Mouse (Mus musculus) NIH3T3 (cell line): ENCODE measurements around the gene Brsk1.
A peak's percentile ranks its signal among the peaks of the same experiment; 100 is the strongest.

ENCODE experiments used
- DNase-seq: peaks from one replicate; pipeline ENCODE4 v3.0.0-alpha.2; 2012; ENCODE audit warnings: low read depth

The Brsk1 gene

DNA sequence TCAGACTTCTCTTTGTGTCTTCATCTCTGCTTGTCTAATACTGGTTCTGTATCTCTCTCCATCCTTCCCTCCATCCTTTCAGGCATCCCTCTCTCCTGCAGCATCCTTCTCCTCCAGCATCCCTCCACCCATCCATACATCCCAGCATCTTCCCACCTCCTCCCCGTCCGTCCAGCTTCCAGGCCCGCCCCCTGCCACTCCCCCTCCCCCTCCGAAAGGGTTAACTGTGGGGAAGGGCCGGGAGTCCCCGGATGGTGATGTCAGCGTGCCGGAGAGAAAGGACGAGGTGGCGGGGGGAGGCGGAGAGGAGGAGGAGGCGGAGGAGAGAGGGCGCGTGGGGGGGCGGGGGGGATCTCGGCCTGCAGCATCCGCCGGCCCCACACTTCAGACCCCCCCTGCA, at the start of gene Brsk1:
Gene Brsk1, plus strand, starts transcription at position 218 of the 400 bp plus-strand sequence.
- peak; percentile 91 for DNase-seq

- peak; percentile 11 for DNase-seq
Measured at GRCm38 (mm10) chr7:4641155-4641554, 49.2 kb upstream of the Brsk1 start.

DNA sequence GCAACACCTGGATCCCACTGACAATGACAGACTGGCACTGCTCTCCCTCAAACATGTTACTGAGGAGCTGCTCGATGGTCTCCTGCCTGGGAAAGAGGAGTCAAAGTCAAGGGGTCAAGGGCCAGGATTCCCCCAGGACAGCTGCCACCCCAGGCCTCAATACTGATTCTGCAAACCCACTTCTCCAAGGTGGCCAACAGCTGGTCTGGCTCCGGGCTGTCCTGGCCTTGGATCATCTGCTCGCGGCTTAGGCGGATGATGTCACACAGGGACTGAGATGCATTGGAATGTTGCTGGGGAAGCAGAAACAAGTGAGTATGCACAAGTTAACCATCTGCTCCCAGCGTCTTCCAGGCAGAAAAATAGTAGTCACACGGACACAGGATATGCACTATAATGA, 48.4 kb upstream of the Brsk1 start:
- DNase-seq, result no peak

DNA sequence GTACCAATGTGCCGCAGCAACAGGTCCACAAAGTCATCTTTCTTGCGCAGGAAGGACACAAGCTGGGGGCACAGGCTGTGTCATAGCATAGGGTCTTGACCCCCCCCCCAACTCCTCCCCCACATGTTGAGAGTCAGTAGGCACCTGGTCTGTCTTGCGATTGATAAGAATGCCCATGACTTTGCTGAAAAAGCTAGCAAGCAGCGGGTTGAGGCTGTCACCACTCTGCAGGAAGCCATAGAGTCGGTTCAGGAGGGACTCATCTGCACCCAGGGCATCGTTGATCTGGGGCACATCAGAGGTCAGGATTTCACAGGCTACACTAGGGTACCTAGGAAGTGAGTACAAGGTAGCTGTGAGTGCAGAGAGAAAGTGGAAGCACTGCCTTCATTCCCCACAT, 47.2 kb upstream of the Brsk1 start:
- no peak for DNase-seq

DNA sequence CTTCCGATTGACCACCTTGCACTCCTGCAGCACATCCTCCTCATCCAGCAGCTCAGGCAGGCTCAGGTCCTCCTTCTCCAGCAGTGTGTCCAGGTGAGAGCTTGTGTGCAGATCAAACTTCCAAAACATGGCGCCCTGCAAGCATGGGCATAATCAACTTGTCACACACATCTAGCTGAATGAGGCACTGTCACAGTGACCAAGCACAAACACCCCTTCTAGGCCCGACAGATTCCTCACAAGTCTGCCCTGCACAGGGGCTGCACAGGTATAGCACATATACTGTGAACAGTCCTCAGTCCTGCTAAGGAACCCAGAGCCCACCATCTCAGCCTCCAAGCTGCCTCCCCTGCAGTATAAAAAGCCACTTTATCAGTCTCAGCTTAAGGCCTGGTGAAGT, 43.6 kb upstream of the Brsk1 start:
- DNase-seq, result no peak

DNA sequence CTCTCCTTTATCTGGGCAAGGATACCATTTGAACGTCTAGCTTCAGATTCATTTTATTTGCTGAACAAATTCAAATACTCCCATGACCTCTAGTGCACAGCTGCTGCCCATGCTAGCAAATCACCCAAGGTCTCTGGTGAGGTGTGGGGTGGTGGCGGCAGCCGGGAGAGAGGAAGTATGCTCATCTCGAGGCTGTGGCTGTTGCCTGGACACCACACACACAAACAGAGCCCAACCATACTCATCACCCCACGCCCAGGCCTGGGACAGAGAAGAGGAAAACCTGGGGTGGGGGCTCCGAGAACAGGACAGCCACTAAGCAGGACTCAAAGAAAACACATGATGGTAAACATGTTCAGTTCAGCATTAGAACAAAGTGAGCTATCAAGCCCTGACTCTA, 43.1 kb upstream of the Brsk1 start:
- no peak for DNase-seq

- DNase-seq, result no peak
Measured at GRCm38 (mm10) chr7:4647992-4648391, 42.4 kb upstream of the Brsk1 start.

DNA sequence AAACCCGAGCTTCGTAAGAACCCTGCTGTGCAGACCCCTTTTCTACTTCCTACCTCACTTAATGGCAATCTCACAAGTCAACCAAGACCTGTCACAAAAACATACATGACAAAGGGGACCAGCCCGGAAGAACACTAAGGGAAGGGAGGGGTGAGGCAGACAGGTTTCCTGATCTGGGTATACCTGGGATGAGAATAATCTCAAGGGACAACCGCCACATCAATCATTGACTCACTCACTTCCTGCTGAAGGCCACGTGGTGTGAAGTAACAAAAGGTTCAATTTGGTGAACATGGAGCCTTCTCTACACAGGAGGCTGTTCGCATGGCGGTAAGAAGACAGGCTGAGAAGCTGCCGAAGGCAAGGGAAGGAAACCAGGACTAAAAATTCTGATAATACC, 38.8 kb upstream of the Brsk1 start:
- DNase-seq, result no peak

DNA sequence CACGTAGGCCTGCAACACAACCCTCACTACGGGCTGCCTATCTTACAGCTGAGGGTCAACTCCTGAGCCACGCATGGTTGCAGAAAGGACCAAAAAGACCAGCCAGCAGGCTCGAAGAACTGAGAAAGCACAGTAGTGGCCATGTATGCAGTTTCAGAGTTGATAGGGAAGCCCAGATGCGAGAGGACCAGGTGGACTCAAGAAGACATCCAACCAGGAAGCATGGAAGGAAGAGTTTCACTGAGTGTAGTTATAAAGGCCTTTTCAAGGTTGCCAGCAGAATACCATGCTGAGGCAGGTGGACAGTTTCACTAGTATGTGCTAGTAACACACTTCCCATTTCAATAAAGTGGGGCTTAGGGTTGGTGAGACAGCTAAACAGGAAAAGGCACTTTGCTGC, 37.7 kb upstream of the Brsk1 start:
- no peak for DNase-seq

GRCm38 (mm10) chr7:4653351-4653750, 37.1 kb upstream of the Brsk1 start:
- no peak for DNase-seq

- no peak for DNase-seq
Measured at GRCm38 (mm10) chr7:4653780-4654179, 36.6 kb upstream of the Brsk1 start.

DNA sequence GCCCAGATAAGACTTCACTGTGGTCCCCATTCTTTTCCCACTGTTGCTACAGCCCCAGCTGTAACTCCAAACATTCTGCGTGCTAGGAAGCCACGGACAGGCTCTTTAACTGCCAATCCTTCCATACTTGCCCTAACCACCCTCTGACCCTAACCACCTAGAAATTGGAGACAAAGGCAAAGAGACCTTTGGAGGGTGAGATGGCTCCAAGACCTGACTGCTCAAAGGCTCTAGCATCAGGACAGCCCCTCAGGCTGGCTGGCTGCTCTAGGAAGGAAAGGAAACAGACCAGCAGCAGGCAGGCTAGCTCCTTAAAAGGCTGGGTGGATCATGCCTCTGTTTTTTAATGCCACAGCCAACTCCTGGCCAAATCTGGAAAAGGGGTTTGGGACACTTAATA, 36.2 kb upstream of the Brsk1 start:
- no peak for DNase-seq

- no peak for DNase-seq
Measured at GRCm38 (mm10) chr7:4655393-4655792, 35.0 kb upstream of the Brsk1 start.

GRCm38 (mm10) chr7:4655916-4656315, 34.5 kb upstream of the Brsk1 start:
- DNase-seq, result no peak

- no peak for DNase-seq
Measured at GRCm38 (mm10) chr7:4656818-4657217, 33.6 kb upstream of the Brsk1 start.

GRCm38 (mm10) chr7:4657521-4658127, 32.8 kb upstream of the Brsk1 start:
- no peak for DNase-seq

DNA sequence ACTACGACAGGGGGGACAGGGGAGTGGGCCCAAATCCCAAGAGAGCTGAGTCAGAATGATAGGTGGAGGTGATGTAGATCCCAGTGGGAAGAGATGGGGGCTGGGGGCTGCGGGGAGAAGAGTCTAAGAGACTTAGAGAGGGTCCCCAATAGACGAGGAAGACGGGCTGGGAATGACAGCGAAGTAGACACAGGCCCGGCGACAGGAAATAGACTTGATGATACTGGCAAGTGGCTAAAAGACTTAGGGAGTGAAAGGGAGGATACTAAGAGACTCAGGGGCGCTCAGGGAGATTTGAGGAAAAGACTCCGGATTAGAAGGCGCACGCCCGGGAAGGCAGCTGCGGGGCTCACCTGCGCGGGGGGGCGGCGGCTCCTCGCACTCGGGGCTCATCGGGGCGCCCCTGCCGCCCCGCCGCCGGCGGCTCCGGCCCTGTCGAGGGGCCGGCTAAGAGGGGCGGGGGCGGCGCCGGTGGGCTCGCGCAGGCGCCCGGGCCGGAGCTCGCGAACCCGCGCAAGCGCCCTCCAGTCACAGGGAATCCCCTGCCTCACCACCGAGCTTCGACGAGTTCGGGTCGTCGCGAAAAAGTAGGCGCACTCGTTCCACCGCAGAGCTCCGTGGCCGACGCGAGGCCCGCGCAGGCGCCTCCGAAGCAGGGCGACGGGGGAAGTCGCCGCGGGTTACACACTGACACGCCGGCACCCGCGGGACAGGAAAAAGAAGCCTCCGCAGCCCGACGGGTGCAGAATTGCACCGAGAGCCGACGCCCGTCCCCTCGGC, 32.1 kb upstream of the Brsk1 start:
- no peak for DNase-seq

- DNase-seq, result peak; percentile 99
Measured at GRCm38 (mm10) chr7:4658912-4659551, 31.4 kb upstream of the Brsk1 start, which contains the start of gene Ppp6r1. Gene Ppp6r1 (minus strand): TSS chr7:4659019.

GRCm38 (mm10) chr7:4659911-4660443, 30.4 kb upstream of the Brsk1 start:
- DNase-seq, result peak; percentile 55

- no peak for DNase-seq
Measured at GRCm38 (mm10) chr7:4663179-4663578, 27.2 kb upstream of the Brsk1 start.

- no peak for DNase-seq
Measured at GRCm38 (mm10) chr7:4663742-4664141, 26.7 kb upstream of the Brsk1 start.

DNA sequence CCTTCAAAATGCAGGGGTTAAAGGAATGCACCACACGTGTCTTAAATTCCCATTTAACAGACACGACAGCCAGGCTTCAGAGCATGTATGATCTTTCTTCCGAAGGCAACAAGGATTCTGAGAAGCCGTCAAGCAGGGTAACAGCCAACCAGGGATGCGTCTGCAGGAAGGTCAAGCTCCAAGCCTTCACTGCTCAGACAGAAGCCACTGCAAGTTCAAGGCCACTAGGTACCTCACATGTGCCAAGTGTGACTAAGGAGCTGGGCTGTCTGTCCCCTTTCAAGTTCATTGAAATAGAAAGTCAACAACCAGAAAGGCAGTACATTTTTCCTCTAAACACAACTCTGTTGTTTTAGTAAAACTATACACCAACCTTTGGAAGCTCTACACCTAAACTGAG, 23.5 kb upstream of the Brsk1 start:
- no peak for DNase-seq

- no peak for DNase-seq
Measured at GRCm38 (mm10) chr7:4668506-4668905, 21.9 kb upstream of the Brsk1 start.
